ENCODE assay signal across 7 mouse cellular contexts in the genomic region with DNA sequence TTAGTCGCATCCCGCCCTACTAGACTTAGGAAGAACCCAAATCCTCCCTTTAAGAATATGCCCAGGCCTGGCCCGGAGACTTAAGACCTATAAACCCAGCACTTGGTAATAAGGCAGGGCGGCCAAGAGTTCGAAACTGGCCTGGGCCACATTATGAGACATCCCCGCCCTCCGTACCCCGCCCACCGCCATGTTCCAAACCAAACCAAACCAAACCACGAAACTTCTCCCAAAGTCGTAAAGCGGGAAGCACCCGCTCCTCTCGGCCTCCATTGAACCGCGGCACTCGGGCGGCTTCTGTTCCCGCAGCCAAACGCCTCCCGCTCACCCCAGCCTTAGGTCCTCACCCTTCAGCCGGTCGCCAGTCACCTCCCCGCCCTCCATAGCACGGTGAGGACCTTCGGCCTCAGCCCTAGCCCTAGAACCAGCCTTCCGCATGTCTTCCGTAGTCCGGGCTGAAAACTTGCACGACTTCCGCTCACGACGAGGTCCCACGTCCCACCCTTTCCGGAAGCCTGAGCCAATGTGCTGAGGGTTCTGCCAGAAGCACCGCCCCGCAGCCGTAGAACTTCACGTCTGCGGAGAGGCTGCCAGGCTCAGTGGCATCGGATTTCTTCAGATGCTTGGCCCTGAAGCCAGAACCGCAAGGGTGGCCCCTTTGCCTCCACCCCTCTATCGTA. TPM values are rescaled to one million over a fixed set of nuclear protein-coding genes. Genes with fewer than 3 reads are reported as not detected.
DNase-seq lines count a peak whose midpoint lies in the region; ATAC-seq and TF ChIP-seq lines count a peak whose summit lies in the region.

Gene Rrp36 (minus strand): TSS at position 503 of the 680 bp plus-strand sequence.

- peak within 1 kb of the TSS; percentile 91 for H3K4me3 ChIP-seq in embryonic facial prominence, embryonic 10.5 days
- peak within 1 kb of the TSS; percentile 52 for H3K4me3 ChIP-seq in intestine, postnatal 0 days (ENCODE audit: low read depth, low read length)
- peak within 1 kb of the TSS; percentile 76 for H3K4me3 ChIP-seq in midbrain, embryonic 12.5 days
- peak within 1 kb of the TSS; percentile 99 for H3K4me3 ChIP-seq in small intestine, adult 2 months (ENCODE audit: low read depth, low read length)

- peak within 1 kb of the TSS; percentile 89 for H3K27ac ChIP-seq in embryonic facial prominence, embryonic 10.5 days (replicated peaks)
- peak within 1 kb of the TSS; percentile 79 for H3K27ac ChIP-seq in intestine, postnatal 0 days (ENCODE audit: low read depth, low read length)
- peak within 1 kb of the TSS; percentile 54 for H3K27ac ChIP-seq in midbrain, embryonic 12.5 days (replicated peaks)
- H3K27ac ChIP-seq in small intestine, adult 2 months (ENCODE audit: insufficient read depth, low read depth, low read length): peak within 1 kb of the TSS; percentile 88

- H3K4me1 ChIP-seq in embryonic facial prominence, embryonic 10.5 days: peaks cover 39% of the 10 kb centered on the region
- 0 out of 2 replicates have a peak, but pooled peaks cover 3% of the 10 kb centered on the region for H3K4me1 ChIP-seq in intestine, postnatal 0 days (replicated peaks; ENCODE audit: control insufficient read depth, insufficient read depth, low read length)
- peaks cover 32% of the 10 kb centered on the region for H3K4me1 ChIP-seq in midbrain, embryonic 12.5 days
- peaks cover 9% of the 10 kb centered on the region for H3K4me1 ChIP-seq in small intestine, adult 2 months (ENCODE audit: control insufficient read depth, insufficient read depth, insufficient read length, low read length)

- H3K27me3 ChIP-seq in embryonic facial prominence, embryonic 10.5 days (replicated peaks; ENCODE audit: low read depth, poor library complexity, severe bottlenecking): no peaks in the 10 kb centered on the region
- H3K27me3 ChIP-seq in intestine, postnatal 0 days (replicated peaks; ENCODE audit: control insufficient read depth, insufficient read depth, low read length): no peaks in the 10 kb centered on the region
- H3K27me3 ChIP-seq in midbrain, embryonic 12.5 days: no peaks in the 10 kb centered on the region
- H3K27me3 ChIP-seq in small intestine, adult 2 months (ENCODE audit: control insufficient read depth, insufficient read depth, low read length): no peaks in the 10 kb centered on the region

- peak; percentile 91 for ATAC-seq in intestine, postnatal 0 days
- peak; percentile 90 for ATAC-seq in midbrain, embryonic 12.5 days (ENCODE audit: low FRiP score, low read depth)

- peak; percentile 94 for DNase-seq in adrenal gland, postnatal 10 days
- peak; percentile 93 for DNase-seq in embryonic facial prominence, embryonic 10.5 days (ENCODE audit: low spot score)
- peak; percentile 50 for DNase-seq in gonadal fat pad, adult 2 months (ENCODE audit: low read depth)
- peak; percentile 89 for DNase-seq in left cerebral cortex, postnatal 4 days

- H3K9me3 ChIP-seq in embryonic facial prominence, embryonic 10.5 days: peaks cover 5% of the 10 kb centered on the region; the same call in 1 of the 2 replicates
- H3K9me3 ChIP-seq in intestine, postnatal 0 days (ENCODE audit: control insufficient read depth): no peaks in the 10 kb centered on the region
- H3K9me3 ChIP-seq in midbrain, embryonic 12.5 days: no peaks in the 10 kb centered on the region

- peak within 1 kb of the TSS; percentile 67 for H3K4me2 ChIP-seq in intestine, postnatal 0 days (replicated peaks; ENCODE audit: low read depth)
- H3K4me2 ChIP-seq in midbrain, embryonic 12.5 days (replicated peaks): peak within 1 kb of the TSS; percentile 84

- WGBS in embryonic facial prominence, embryonic 10.5 days: 1% methylated on average over 43 of the region's 43 CpGs
- under 1% methylated on average over 43 of the region's 43 CpGs for WGBS in intestine, postnatal 0 days
- under 1% methylated on average over 43 of the region's 43 CpGs for WGBS in midbrain, embryonic 12.5 days
- WGBS in small intestine, adult 2 months: under 1% methylated on average over 43 of the region's 43 CpGs

- peak; percentile 61; the same call in 1 of the 2 replicates for TF ChIP-seq POLR2A in small intestine, adult 2 months (IDR thresholded peaks at IDR 0.05; ENCODE audit: low read depth, low read length)

- peak within 1 kb of the TSS; percentile 52 for H3K9ac ChIP-seq in intestine, postnatal 0 days (ENCODE audit: low read depth, low read length)
- H3K9ac ChIP-seq in midbrain, embryonic 12.5 days (replicated peaks): peak within 1 kb of the TSS; percentile 69

- no peak for TF ChIP-seq CTCF in intestine, postnatal 0 days (IDR thresholded peaks at IDR 0.05; ENCODE audit: low read depth)
- no peak for TF ChIP-seq CTCF in small intestine, adult 2 months (IDR thresholded peaks at IDR 0.05; ENCODE audit: extremely low read depth, insufficient read length, insufficient replicate concordance, low read depth, low read length)

- H3K36me3 ChIP-seq in embryonic facial prominence, embryonic 10.5 days (replicated peaks): peaks cover 81% of the 10 kb centered on the region
- H3K36me3 ChIP-seq in intestine, postnatal 0 days (ENCODE audit: control insufficient read depth, insufficient read depth): peaks cover 41% of the 10 kb centered on the region
- peaks cover 68% of the 10 kb centered on the region for H3K36me3 ChIP-seq in midbrain, embryonic 12.5 days
- H3K36me3 ChIP-seq in small intestine, adult 2 months (ENCODE audit: control insufficient read depth, insufficient read depth, low read length): peaks cover 37% of the 10 kb centered on the region

- intact Hi-C loops in left cerebral cortex, postnatal 4 days (cut with DNase I): no loop called here

RNA-seq across cellular contexts. Expression of gene Rrp36, which starts in this region (rescaled TPM):
- 10 to 100 TPM; 24.0 to 27.1 TPM for total RNA-seq in adrenal gland, postnatal 10 days (2021)
- 61.4 and 68.9 TPM in 2 replicates for polyA plus RNA-seq in embryonic facial prominence, embryonic 10.5 days (2016; fragmentation: Nextera tagmentation; extraction: Ambion mirVana)
- 32.6 and 33.5 TPM in 2 replicates for polyA plus RNA-seq in gonadal fat pad, adult 2 months (2012; rRNA removed)
- polyA plus RNA-seq in intestine, postnatal 0 days (2015; fragmentation: Nextera tagmentation; extraction: Ambion mirVana): 49.0 and 55.6 TPM in 2 replicates
- total RNA-seq in left cerebral cortex, postnatal 4 days (2021): 10 to 100 TPM; 19.0 to 22.7 TPM
- polyA plus RNA-seq in midbrain, embryonic 12.5 days (2016; fragmentation: Nextera tagmentation; extraction: Ambion mirVana): 54.1 and 56.0 TPM in 2 replicates
- 30.8 and 47.4 TPM in 2 replicates for polyA plus RNA-seq in small intestine, adult 2 months (2012; rRNA removed)

Comparison
In these comparisons a context has a peak if more than half of its experiments do, and no peak if none do; other contexts are left out.
1. Peak in every context shown above with its lines: DNase-seq, ATAC-seq, H3K4me3 ChIP-seq and H3K27ac ChIP-seq.